Mouse (Mus musculus): ENCODE results near the gene Edem1. TPM values are rescaled to one million over a fixed set of nuclear protein-coding genes. Genes with fewer than 3 reads are reported as not detected.
"Not testable (repeated sequence)": the region's sequence is repeated elsewhere in the genome, so short reads cannot be mapped to it uniquely, and the experiment has no call there.

The Edem1 gene
- polyA plus RNA-seq, 1 experiment from 2014 or later, result 19.2 TPM

- H3K36me3 ChIP-seq (replicated peaks), result peaks cover 8% of the 10 kb centered on the region
- WGBS, result 96% methylated on average over 1 of the region's 1 CpGs
These were observed 32.8 kb downstream of the Edem1 start for GRCm38 (mm10) chr6:108861226-108861625.

DNA sequence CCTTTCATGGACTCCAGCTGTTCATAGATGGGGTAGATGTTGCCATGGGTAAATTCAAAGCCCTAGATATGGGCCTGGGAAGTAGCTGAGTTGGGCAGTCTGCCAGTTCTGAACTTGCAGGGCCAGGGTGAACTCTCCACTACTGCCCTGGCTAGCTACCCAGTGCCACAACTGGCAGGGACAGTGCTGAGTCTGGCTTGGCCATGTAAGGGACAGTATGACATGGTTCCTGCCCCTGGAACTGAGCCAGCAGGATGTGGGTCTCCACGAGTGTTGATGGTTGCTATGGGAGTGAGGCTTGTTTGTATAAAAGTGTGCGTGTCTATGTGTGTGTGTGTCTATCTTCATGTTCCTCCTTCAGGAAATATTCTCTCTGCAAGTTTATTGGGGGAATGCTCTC lies 34.1 kb downstream of the Edem1 start:
- Histone ChIP-seq H3K9me3 (peaks cover 4% of the 10 kb centered on the region; the same call in 1 of the 2 replicates), H3K9ac (no peak overlapping the region), H3K27me3 (no peaks in the 10 kb centered on the region), H3K27ac (no peak overlapping the region), H3K4me2 (no peak overlapping the region), H3K36me3 (replicated peaks) (peaks cover 3% of the 10 kb centered on the region; the same call in 1 of the 2 replicates), H3K4me1 (no peaks in the 10 kb centered on the region), H3K4me3 (replicated peaks) (no peak overlapping the region)
- no peak for ATAC-seq (ENCODE audit: low FRiP score)
- 92% methylated on average over 2 of the region's 2 CpGs for WGBS

More at GRCm38 (mm10) chr6:108861226-108861625, 32.8 kb downstream of the Edem1 start:
- Histone ChIP-seq H3K9ac (no peak overlapping the region), H3K27ac (no peak overlapping the region), H3K9me3 (peaks cover 4% of the 10 kb centered on the region; the same call in 1 of the 2 replicates), H3K27me3 (no peaks in the 10 kb centered on the region), H3K4me2 (no peak overlapping the region), H3K4me3 (replicated peaks) (no peak overlapping the region), H3K4me1 (no peaks in the 10 kb centered on the region)
- no peak for ATAC-seq (ENCODE audit: low FRiP score)

DNA sequence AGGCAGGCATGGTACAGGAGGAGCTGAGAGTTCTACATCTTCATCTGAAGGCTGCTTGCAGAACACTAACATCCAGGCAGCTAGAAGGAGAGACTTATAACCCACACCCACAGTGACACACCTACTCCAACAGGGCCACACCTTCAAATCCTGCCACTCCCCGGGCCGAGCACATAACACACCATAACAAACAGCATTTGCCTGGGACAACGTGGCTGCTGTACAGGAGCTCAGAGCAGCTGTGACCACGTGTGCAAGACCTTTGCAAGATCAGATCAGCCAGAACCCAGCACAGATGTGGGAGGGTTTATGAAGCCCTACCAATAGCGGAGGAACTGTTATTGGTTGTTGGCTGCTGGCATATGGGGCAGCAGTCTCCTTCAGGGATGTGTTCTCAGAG lies 37.9 kb downstream of the Edem1 start:
- Histone ChIP-seq H3K27ac (no peak overlapping the region), H3K36me3 (replicated peaks) (no peaks in the 10 kb centered on the region), H3K27me3 (no peaks in the 10 kb centered on the region), H3K4me1 (no peaks in the 10 kb centered on the region), H3K4me2 (no peak overlapping the region), H3K9me3 (peaks cover 4% of the 10 kb centered on the region; the same call in 1 of the 2 replicates), H3K4me3 (replicated peaks) (no peak overlapping the region), H3K9ac (no peak overlapping the region)
- ATAC-seq (ENCODE audit: low FRiP score), result no peak
- 86% methylated on average over 5 of the region's 5 CpGs for WGBS

GRCm38 (mm10) chr6:108869031-108869430 lies 40.6 kb downstream of the Edem1 start:
- not testable (repeated sequence) for H3K4me1 ChIP-seq; H3K36me3 ChIP-seq (replicated peaks); H3K4me2 ChIP-seq; H3K27me3 ChIP-seq; H3K27ac ChIP-seq; H3K9ac ChIP-seq; ATAC-seq (ENCODE audit: low FRiP score); H3K9me3 ChIP-seq; H3K4me3 ChIP-seq (replicated peaks)
- WGBS, result 46% methylated on average over 2 of the region's 2 CpGs

DNA sequence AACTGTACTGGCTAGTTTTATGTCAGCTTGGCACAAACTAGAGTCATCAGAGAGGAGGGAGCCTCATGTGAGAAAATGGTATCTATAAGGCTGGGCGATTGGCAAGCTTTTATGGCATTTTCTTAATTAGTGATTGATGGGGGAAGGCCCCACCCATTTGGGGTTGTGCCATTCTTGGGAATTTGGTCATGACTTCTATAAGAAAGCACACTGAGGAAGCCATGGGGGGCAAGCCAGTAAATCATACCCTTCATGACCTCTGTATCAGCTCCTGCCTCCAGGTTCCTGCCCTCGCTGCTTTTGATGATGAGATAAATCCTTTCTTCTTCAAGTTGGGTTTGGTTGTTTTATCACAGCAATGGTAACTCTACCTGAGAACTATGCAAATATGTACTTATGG lies 42.0 kb downstream of the Edem1 start:
- H3K4me3 ChIP-seq (replicated peaks), result no peak overlapping the region
- H3K9ac ChIP-seq, result no peak overlapping the region
- WGBS, result 94% methylated on average over 2 of the region's 2 CpGs
- no peaks in the 10 kb centered on the region for H3K4me1 ChIP-seq
- H3K4me2 ChIP-seq, result no peak overlapping the region
- H3K27ac ChIP-seq, result no peak overlapping the region
- no peaks in the 10 kb centered on the region for H3K9me3 ChIP-seq
- H3K36me3 ChIP-seq (replicated peaks), result no peaks in the 10 kb centered on the region
- H3K27me3 ChIP-seq, result no peaks in the 10 kb centered on the region
- ATAC-seq (ENCODE audit: low FRiP score), result no peak

- no peak overlapping the region for H3K4me2 ChIP-seq
- H3K27ac ChIP-seq, result no peak overlapping the region
- H3K27me3 ChIP-seq, result no peaks in the 10 kb centered on the region
- H3K4me1 ChIP-seq, result peaks cover 6% of the 10 kb centered on the region
- H3K36me3 ChIP-seq (replicated peaks), result no peaks in the 10 kb centered on the region
- no peak for ATAC-seq (ENCODE audit: low FRiP score)
- no peak overlapping the region for H3K9ac ChIP-seq
- H3K4me3 ChIP-seq (replicated peaks), result no peak overlapping the region
- 90% methylated on average over 4 of the region's 4 CpGs for WGBS
- no peaks in the 10 kb centered on the region for H3K9me3 ChIP-seq
These were observed 42.8 kb downstream of the Edem1 start for GRCm38 (mm10) chr6:108871251-108871650.

- Histone ChIP-seq H3K4me2 (no peak overlapping the region), H3K4me3 (replicated peaks) (no peak overlapping the region), H3K36me3 (replicated peaks) (no peaks in the 10 kb centered on the region), H3K4me1 (peaks cover 8% of the 10 kb centered on the region), H3K27me3 (no peaks in the 10 kb centered on the region), H3K9ac (no peak overlapping the region), H3K9me3 (no peaks in the 10 kb centered on the region), H3K27ac (no peak overlapping the region)
- ATAC-seq (ENCODE audit: low FRiP score), result no peak
- WGBS, result 86% methylated on average over 1 of the region's 1 CpGs
These were observed 46.9 kb downstream of the Edem1 start for GRCm38 (mm10) chr6:108875344-108875743.

- Histone ChIP-seq H3K4me3 (replicated peaks) (no peak overlapping the region), H3K4me2 (no peak overlapping the region), H3K9me3 (peaks cover under 1% of the 10 kb centered on the region; the same call in 1 of the 2 replicates), H3K27ac (no peak overlapping the region), H3K4me1 (peaks cover 8% of the 10 kb centered on the region), H3K36me3 (replicated peaks) (no peaks in the 10 kb centered on the region), H3K27me3 (no peaks in the 10 kb centered on the region), H3K9ac (no peak overlapping the region)
- 41% methylated on average over 5 of the region's 5 CpGs for WGBS
- no peak for ATAC-seq (ENCODE audit: low FRiP score)
These were observed 47.6 kb downstream of the Edem1 start for GRCm38 (mm10) chr6:108876052-108876451.

DNA sequence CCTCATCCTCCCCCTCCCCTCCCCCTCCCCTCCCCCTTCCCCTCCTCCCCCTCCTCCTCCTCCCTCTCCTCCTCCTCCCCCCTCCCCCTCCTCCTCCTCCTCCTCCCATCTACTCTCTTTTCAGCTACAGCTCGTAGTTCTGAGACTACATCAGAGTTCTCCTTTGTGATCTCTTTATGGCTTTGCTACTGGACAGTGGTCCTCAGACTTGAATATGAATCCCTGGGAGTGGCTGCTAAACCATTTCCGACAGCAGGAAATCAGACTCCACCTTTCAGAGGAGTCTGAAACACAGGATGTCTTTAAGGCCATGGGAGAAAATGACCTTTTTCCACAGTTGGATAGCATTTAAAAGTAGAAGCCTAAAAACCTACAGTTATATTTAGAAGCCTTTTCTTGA lies 48.0 kb downstream of the Edem1 start:
- 64% methylated on average over 1 of the region's 2 CpGs for WGBS

GRCm38 (mm10) chr6:108880368-108881013 lies 52.0 kb downstream of the Edem1 start:
- H3K36me3 ChIP-seq (replicated peaks), result no peaks in the 10 kb centered on the region
- H3K4me2 ChIP-seq, result no peak overlapping the region
- no peak overlapping the region for H3K4me3 ChIP-seq (replicated peaks)
- H3K9me3 ChIP-seq, result peaks cover 4% of the 10 kb centered on the region; the same call in 1 of the 2 replicates
- ATAC-seq (ENCODE audit: low FRiP score), result no peak
- H3K4me1 ChIP-seq, result peaks cover 8% of the 10 kb centered on the region
- H3K27me3 ChIP-seq, result no peaks in the 10 kb centered on the region
- 86% methylated on average over 4 of the region's 4 CpGs for WGBS
- H3K27ac ChIP-seq, result no peak overlapping the region
- no peak overlapping the region for H3K9ac ChIP-seq

More for the DNA sequence above, 48.0 kb downstream of the Edem1 start:
- no peak; the same call in 1 of the 2 replicates for ATAC-seq (ENCODE audit: low FRiP score)
- Histone ChIP-seq H3K9me3 (peaks cover 4% of the 10 kb centered on the region; the same call in 1 of the 2 replicates), H3K4me1 (peaks cover 8% of the 10 kb centered on the region), H3K4me3 (replicated peaks) (no peak overlapping the region), H3K27ac (no peak overlapping the region), H3K4me2 (no peak overlapping the region), H3K9ac (no peak overlapping the region), H3K36me3 (replicated peaks) (no peaks in the 10 kb centered on the region), H3K27me3 (no peaks in the 10 kb centered on the region)

- H3K27me3 ChIP-seq, result no peaks in the 10 kb centered on the region
- H3K36me3 ChIP-seq (replicated peaks), result no peaks in the 10 kb centered on the region
- no peak overlapping the region for H3K27ac ChIP-seq
- peaks cover 3% of the 10 kb centered on the region; the same call in 1 of the 2 replicates for H3K4me1 ChIP-seq
- H3K4me3 ChIP-seq (replicated peaks), result no peak overlapping the region
- H3K9ac ChIP-seq, result no peak overlapping the region
- H3K4me2 ChIP-seq, result no peak overlapping the region
- peaks cover 4% of the 10 kb centered on the region; the same call in 1 of the 2 replicates for H3K9me3 ChIP-seq
- ATAC-seq (ENCODE audit: low FRiP score), result no peak
- 97% methylated on average over 4 of the region's 4 CpGs for WGBS
These were observed 52.6 kb downstream of the Edem1 start for GRCm38 (mm10) chr6:108881074-108881473.

DNA sequence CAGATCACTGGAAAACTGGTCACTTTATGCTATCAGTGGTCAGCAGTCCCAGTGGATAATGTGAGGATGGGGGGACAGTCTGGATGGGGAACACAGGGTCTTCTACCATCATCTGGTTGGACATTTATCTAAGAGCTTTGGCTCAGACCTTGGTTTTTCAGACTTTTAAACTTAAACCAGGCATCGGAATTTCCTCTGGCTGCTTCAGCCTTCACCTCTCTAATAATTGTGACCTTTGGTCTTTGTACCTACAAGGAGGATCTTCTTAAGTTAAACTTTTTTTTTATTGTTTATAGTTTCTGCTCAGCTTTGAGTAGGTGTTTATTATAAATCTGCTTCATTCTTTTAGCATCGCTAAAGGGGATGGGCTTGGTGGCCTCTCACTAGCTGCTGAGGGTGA lies 55.4 kb downstream of the Edem1 start:
- Histone ChIP-seq H3K9ac (no peak overlapping the region), H3K36me3 (replicated peaks) (no peaks in the 10 kb centered on the region), H3K27ac (no peak overlapping the region), H3K4me2 (no peak overlapping the region), H3K9me3 (peaks cover 4% of the 10 kb centered on the region; the same call in 1 of the 2 replicates), H3K4me1 (no peaks in the 10 kb centered on the region), H3K4me3 (replicated peaks) (no peak overlapping the region), H3K27me3 (no peaks in the 10 kb centered on the region)
- ATAC-seq (ENCODE audit: low FRiP score), result no peak
- 84% methylated on average over 2 of the region's 2 CpGs for WGBS

- WGBS, result 81% methylated on average over 5 of the region's 5 CpGs
- H3K36me3 ChIP-seq (replicated peaks), result no peaks in the 10 kb centered on the region
- no peak overlapping the region for H3K9ac ChIP-seq
- no peak overlapping the region for H3K4me2 ChIP-seq
- no peaks in the 10 kb centered on the region for H3K27me3 ChIP-seq
- no peak for ATAC-seq (ENCODE audit: low FRiP score)
- no peak overlapping the region for H3K4me3 ChIP-seq (replicated peaks)
- H3K9me3 ChIP-seq, result peaks cover 4% of the 10 kb centered on the region; the same call in 1 of the 2 replicates
- H3K4me1 ChIP-seq, result no peaks in the 10 kb centered on the region
- no peak overlapping the region for H3K27ac ChIP-seq
These were observed 56.2 kb downstream of the Edem1 start for GRCm38 (mm10) chr6:108884603-108885002.

All from forebrain, embryonic 12.5 days (tissue).